Mouse (Mus musculus) cerebellum, adult 8-10 months (tissue): Measurements from ENCODE around the gene Slc4a8.

ENCODE experiments used
- DNase-seq: peaks from one replicate; pipeline ENCODE4 v3.0.0; 2022

Gene Slc4a8

GRCm38 (mm10) chr15:100832784-100833183 is 71.2 kb downstream of the Slc4a8 start:
- no peak for DNase-seq

GRCm38 (mm10) chr15:100836729-100837128 is 75.2 kb downstream of the Slc4a8 start:
- DNase-seq: no peak

- peak; percentile 68 for DNase-seq
Observed at GRCm38 (mm10) chr15:100838607-100839207, 77.2 kb downstream of the Slc4a8 start.

- DNase-seq: no peak
Observed at GRCm38 (mm10) chr15:100844336-100844735, 82.8 kb downstream of the Slc4a8 start.

GRCm38 (mm10) chr15:100845049-100845879 is 83.7 kb downstream of the Slc4a8 start:
- peak; percentile 41 for DNase-seq

DNA sequence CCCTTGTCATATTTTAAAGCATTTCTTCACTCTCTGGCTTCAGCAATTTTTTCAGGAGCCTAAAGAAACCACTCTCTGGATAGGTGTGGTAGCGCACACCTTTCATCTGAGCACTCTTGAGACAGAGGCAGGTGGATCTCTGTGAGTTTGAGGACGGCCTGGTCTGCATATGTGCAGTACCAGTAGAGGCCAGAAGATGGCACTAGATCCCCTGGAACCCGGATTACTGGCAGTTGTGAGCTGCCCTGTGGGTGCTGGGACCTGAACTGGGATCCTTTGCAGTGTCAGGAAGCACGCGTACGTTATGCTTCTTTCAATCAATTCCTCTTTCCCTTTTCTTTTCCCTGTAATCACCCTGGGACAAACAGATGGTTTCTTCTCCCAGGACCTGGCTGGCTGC is 85.6 kb downstream of the Slc4a8 start:
- DNase-seq: no peak

- DNase-seq: no peak
Observed at GRCm38 (mm10) chr15:100857586-100857985, 96.0 kb downstream of the Slc4a8 start.

DNA sequence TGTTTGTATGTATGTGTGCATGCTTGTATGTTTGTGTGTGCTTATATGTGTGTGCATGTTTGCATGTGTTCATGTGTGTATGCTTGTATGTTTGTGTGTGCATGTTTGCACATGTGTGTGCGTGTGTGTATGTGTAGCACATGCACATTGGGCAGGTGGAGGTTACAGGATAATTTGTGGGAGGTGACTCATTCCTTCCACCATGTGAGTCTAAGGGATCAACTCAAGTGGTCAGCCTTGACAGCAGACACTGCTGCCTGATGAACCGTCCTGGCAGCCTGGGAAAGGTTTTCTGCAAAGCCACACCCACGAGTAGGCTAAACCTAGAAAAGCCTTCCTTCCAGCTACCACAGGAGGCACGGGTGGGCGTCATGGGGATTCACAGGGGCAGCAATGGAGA is 99.3 kb downstream of the Slc4a8 start:
- DNase-seq: no peak

- no peak for DNase-seq
Observed at GRCm38 (mm10) chr15:100865556-100865955, 104.0 kb downstream of the Slc4a8 start.

- no peak for DNase-seq
Observed at GRCm38 (mm10) chr15:100869558-100869957, 108.0 kb downstream of the Slc4a8 start, which contains the start of gene Scn8a. TSS of gene Scn8a (plus strand) at chr15:100869858.

DNA sequence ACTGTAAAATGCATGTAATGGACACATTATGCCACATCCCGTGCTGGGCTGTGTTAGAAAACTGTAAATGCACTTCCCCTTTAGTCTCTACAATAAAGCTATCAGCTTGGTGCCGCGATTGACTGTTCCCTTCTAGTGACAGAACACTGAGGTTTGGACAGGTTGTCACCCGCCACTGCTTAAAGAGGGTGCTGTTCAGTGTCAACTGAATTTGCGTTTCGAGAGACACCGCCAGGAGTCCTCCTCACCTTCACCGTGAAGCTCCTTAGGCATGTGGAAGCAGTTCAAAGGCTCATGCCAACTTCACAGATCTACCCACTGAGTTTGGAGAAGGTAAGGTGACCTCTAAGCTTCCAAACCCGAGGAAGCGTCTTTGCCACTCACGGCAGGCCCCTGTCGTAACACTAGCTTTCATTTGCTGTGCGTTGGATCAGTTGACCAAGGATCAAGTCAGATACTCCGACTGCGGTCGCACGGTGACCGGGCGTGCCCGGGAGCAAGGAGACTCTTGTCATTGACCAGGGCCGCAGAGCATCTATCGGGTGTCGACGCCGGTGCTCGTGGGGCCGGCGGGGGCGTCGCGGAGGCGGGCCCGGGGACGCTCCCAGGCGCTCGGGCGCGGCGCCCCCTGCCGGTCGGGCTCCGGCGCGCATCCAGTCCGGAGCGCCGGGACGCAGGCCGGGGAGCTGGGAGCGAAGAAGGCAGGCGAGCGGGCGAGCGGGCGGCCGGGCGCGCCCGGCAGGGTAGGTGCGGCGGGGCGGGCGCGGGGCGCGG is 108.6 kb downstream of the Slc4a8 start:
- DNase-seq: peak; percentile 87

DNA sequence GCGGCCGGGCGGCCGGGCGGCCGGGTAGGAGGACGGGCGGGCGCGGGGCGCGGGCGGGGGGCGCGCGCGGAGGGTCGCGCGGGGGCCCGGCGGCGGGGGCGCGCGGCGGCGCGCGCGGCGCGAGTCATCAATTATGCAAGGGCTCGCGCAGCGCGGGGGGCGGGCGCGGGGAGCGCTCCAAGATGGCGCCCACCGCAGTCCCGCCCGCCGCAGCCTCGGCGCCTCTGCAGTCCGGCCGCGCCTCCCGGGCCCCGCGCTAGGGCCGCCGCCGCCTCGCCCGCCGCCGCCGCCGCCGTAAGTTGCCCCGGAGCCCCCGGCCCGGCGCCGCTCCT is 109.2 kb downstream of the Slc4a8 start:
- peak; percentile 74 for DNase-seq

DNA sequence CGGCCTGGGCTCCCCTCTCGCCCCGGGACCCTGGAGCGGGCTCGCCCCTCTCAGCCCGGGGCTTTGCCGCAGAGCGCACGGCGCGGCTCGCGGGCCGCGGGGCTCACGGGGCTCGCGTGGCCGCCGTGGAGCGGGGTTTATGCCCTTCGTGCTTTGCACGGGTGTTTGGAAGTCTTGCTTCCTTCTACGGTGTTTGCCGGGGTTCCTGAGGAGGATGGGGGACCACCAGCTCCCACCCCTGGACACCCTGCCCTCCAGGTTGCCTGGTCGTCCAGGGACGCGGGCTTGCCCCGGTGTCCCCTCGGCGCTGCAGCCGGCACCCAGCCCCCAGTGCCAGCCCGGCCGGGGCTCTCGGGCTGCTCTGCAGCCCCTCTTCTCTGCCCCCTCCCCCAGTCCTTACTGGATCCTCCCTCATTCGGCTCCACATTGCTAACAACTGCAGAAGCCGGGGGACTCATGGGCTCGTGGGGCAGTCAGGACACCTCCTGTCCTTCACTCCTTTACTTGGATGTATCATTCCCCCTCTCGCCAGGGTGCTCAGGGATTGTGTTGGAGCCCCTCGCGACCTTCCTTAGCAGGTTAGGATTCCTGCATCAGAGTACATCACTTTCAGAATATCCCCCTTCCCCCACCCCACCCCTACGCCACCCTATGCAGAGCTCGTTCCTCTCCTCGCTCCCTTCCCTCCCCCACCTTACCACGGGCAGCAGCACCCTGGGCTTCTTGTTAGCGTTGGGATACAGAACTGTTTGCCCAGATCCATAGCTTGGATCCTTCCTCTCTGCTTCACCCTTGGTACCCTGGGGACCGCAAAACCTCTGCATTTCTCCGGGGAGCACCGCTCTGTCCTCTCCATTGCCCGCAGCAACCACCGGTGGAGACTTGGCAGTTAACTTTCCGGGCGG is 109.8 kb downstream of the Slc4a8 start:
- DNase-seq: no peak

- DNase-seq: no peak
Observed at GRCm38 (mm10) chr15:100873155-100873554, 111.6 kb downstream of the Slc4a8 start.
